Mouse (Mus musculus) hindbrain, postnatal 0 days (tissue): ENCODE measurements around the gene Abcg3. TPM values are rescaled to one million over a fixed set of nuclear protein-coding genes. Genes with fewer than 3 reads are reported as not detected.
"Not testable (repeated sequence)": the region's sequence is repeated elsewhere in the genome, so short reads cannot be mapped to it uniquely, and the experiment has no call there.

Source experiments
- ATAC-seq: fragments of 200-750 bp; cut with Nextera tagmentation; 2 replicates; pipeline ENCODE4 v1.8.0; 2017; ENCODE audit warnings: mild to moderate bottlenecking, moderate TSS enrichment, moderate library complexity
- DNase-seq: peaks from one replicate; pipeline ENCODE4 v3.0.0-alpha.2; 2015; ENCODE audit warnings: low spot score
- H3K27ac ChIP-seq: fragments of 300-500 bp; sonication (generic); 2 replicates; pipeline ENCODE4 v1.5.1; 2014; ENCODE audit warnings: mild to moderate bottlenecking
- H3K27me3 ChIP-seq: fragments of 300-500 bp; sonication (generic); 2 replicates; pipeline ENCODE4 v1.6.1; 2014; ENCODE audit warnings: low read length, mixed read lengths; ENCODE audit not compliant: insufficient read depth
- H3K36me3 ChIP-seq: fragments of 300-500 bp; sonication (generic); 2 replicates; pipeline ENCODE4 v1.6.1; 2014; ENCODE audit warnings: low read length, mixed read lengths; ENCODE audit not compliant: insufficient read depth
- H3K4me1 ChIP-seq: fragments of 300-500 bp; sonication (generic); 2 replicates; pipeline ENCODE4 v1.6.1; 2014; ENCODE audit warnings: antibody characterized with exemption, low read length, mixed read lengths; ENCODE audit not compliant: insufficient read depth
- H3K4me2 ChIP-seq: fragments of 300-500 bp; sonication (generic); 2 replicates; pipeline ENCODE4 v1.6.1; 2014; ENCODE audit warnings: low read depth, mild to moderate bottlenecking, low read length, moderate library complexity, mixed read lengths
- H3K4me3 ChIP-seq: fragments of 300-500 bp; sonication (generic); 2 replicates; pipeline ENCODE4 v1.5.1; 2014; ENCODE audit warnings: low read length
- H3K9ac ChIP-seq: fragments of 300-500 bp; sonication (generic); replicated peaks from 2 replicates; pipeline ENCODE4 v1.6.1; 2014; ENCODE audit warnings: mild to moderate bottlenecking, low read length, moderate library complexity, mixed read lengths
- H3K9me3 ChIP-seq: fragments of 300-500 bp; sonication (generic); 2 replicates; pipeline ENCODE4 v1.6.1; 2016; ENCODE audit warnings: low read length, mixed read lengths
- CTCF ChIP-seq: IDR thresholded peaks from 2 replicates; pipeline ENCODE4 v1.5.1; 2016; ENCODE audit warnings: antibody characterized with exemption, control low read depth, low read depth
- WGBS: fragments of 180-500 bp; shearing (Covaris S2); extraction: QIAGEN DNeasy Blood & Tissue Kit; methylation state at CpG from one replicate; pipeline ENCODE4 v1.1.7; 2014; 5-methylcytosine and 5-hydroxymethylcytosine counted together
- polyA plus RNA-seq: library from polyadenylated mRNA; unstranded; fragments of >200 nt; fragmentation: Nextera tagmentation; extraction: Ambion mirVana; gene quantifications from 2 replicates; pipeline ENCODE4 v1.2.1, GENCODE M21; 2015
- total RNA-seq: library from RNA; depleted of rRNA; stranded (reverse); fragments of >200 nt; gene quantifications from 2 replicates; pipeline ENCODE4 v1.2.3, GENCODE M21; 2014; rRNA removed

Gene Abcg3
- total and polyA plus RNA-seq, 2 experiments from 2014 or later: 0.16 to 0.33 TPM

GRCm38 (mm10) chr5:104979040-104979513 is 3.4 kb downstream of the Abcg3 start:
- DNase-seq (no peak), ATAC-seq (no peak)
- Histone ChIP-seq H3K9ac (no peak overlapping the region), H3K27me3 (no peaks in the 10 kb centered on the region), H3K4me1 (no peaks in the 10 kb centered on the region), H3K4me3 (no peak overlapping the region), H3K27ac (no peak overlapping the region), H3K36me3 (no peaks in the 10 kb centered on the region), H3K9me3 (no peaks in the 10 kb centered on the region), H3K4me2 (no peak overlapping the region)
- no peak for TF ChIP-seq CTCF
- 46% methylated on average over 2 of the region's 2 CpGs for WGBS

- Histone ChIP-seq H3K4me2 (no peak overlapping the region), H3K4me1 (no peaks in the 10 kb centered on the region), H3K9ac (no peak overlapping the region), H3K4me3 (no peak overlapping the region), H3K27ac (no peak overlapping the region), H3K36me3 (no peaks in the 10 kb centered on the region), H3K9me3 (no peaks in the 10 kb centered on the region), H3K27me3 (no peaks in the 10 kb centered on the region)
- no peak for ATAC-seq
- no peak for TF ChIP-seq CTCF
- WGBS: 63% methylated on average over 2 of the region's 2 CpGs
- DNase-seq: no peak
Observed at GRCm38 (mm10) chr5:104958141-104958793, 24.3 kb downstream of the Abcg3 start.

- DNase-seq: no peak
- Histone ChIP-seq H3K36me3 (no peaks in the 10 kb centered on the region), H3K9me3 (no peaks in the 10 kb centered on the region), H3K27ac (no peak overlapping the region), H3K27me3 (no peaks in the 10 kb centered on the region), H3K9ac (no peak overlapping the region), H3K4me1 (no peaks in the 10 kb centered on the region), H3K4me2 (no peak overlapping the region), H3K4me3 (no peak overlapping the region)
- no peak for TF ChIP-seq CTCF
- 86% methylated on average over 3 of the region's 3 CpGs for WGBS
- ATAC-seq: no peak
Observed at GRCm38 (mm10) chr5:104955208-104955607, 27.3 kb downstream of the Abcg3 start.

DNA sequence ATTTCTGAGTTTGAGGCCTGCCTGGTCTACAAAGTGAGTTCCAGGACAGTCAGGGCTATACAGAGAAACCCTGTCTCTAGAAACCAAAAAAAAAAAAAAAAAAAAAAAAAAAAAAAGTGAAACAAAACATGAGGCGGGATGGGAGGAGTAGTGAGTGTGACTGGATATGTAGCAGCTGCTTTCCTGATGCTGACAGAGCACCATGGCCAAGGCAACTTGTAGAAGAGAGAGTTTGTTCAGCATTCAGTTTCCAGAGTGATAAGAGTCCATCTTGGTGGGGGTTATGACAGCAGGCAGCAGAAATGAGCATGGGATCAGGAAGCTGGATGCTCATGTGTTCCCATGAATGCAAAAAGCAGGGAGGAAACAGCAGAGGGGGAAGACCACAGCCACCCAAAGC is 35.6 kb downstream of the Abcg3 start:
- WGBS: 64% methylated on average over 1 of the region's 1 CpGs
- DNase-seq (no peak), ATAC-seq (no peak)
- H3K27ac ChIP-seq: no peak overlapping the region
- no peaks in the 10 kb centered on the region for H3K4me1 ChIP-seq
- TF ChIP-seq CTCF: no peak
- no peak overlapping the region for H3K4me2 ChIP-seq
- no peak overlapping the region for H3K4me3 ChIP-seq
- no peaks in the 10 kb centered on the region for H3K27me3 ChIP-seq
- H3K9ac ChIP-seq: no peak overlapping the region
- H3K9me3 ChIP-seq: no peaks in the 10 kb centered on the region
- no peaks in the 10 kb centered on the region for H3K36me3 ChIP-seq

DNA sequence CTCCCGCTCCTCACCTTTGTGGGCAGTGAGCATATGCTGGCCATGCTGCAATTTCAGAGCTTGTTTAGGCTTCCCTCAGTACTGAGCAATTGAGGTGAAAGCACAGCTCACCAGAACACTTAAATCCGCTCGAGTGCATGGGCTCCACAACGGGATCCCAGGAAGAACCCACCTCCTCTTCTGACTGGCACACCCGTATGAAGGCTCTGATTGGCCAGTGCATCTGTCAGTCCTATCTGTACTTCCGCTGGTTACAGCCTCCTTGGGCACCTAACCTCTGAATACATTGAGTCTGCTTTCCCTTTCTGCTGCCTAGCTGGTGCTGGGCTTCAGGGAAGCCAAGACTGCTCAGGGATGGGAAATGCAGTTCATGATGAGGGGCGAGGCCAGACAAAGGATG is 48.4 kb downstream of the Abcg3 start:
- Histone ChIP-seq H3K36me3 (no peaks in the 10 kb centered on the region), H3K9me3 (no peaks in the 10 kb centered on the region), H3K4me3 (no peak overlapping the region), H3K9ac (no peak overlapping the region), H3K27ac (no peak overlapping the region), H3K4me2 (no peak overlapping the region), H3K4me1 (no peaks in the 10 kb centered on the region), H3K27me3 (no peaks in the 10 kb centered on the region)
- ATAC-seq: no peak
- DNase-seq: no peak
- no peak for TF ChIP-seq CTCF
- WGBS: 86% methylated on average over 7 of the region's 7 CpGs

- not testable (repeated sequence) for H3K4me3 ChIP-seq, H3K27ac ChIP-seq, H3K36me3 ChIP-seq, H3K9me3 ChIP-seq, DNase-seq, H3K4me2 ChIP-seq, H3K9ac ChIP-seq, ATAC-seq, H3K4me1 ChIP-seq, H3K27me3 ChIP-seq
- WGBS: 90% methylated on average over 5 of the region's 5 CpGs
Observed at GRCm38 (mm10) chr5:104906556-104906955, 76.0 kb downstream of the Abcg3 start.

Other genes starting within 250 kb of the Abcg3 start
- gene Zfp951, start 122.6 kb downstream of the Abcg3 start, total RNA-seq: 1.7 TPM in 2 replicates
- gene Zfp951, start 122.6 kb downstream of the Abcg3 start, polyA plus RNA-seq: 3.7 and 4.9 TPM in 2 replicates
- 2.1 and 2.4 TPM in 2 replicates for gene Gbp9, start 156.8 kb upstream of the Abcg3 start, total RNA-seq
- gene Gbp9, start 156.8 kb upstream of the Abcg3 start, polyA plus RNA-seq: 1.7 TPM in 2 replicates
- gene Gbp8, start 156.8 kb upstream of the Abcg3 start, total RNA-seq: 1.3 TPM in 1 of 2 replicates, not detected in the other
- gene Gbp8, start 156.8 kb upstream of the Abcg3 start, polyA plus RNA-seq: 0.33 and 0.40 TPM in 2 replicates
- 1.6 and 1.9 TPM in 2 replicates for gene Gbp4, start 156.9 kb upstream of the Abcg3 start, total RNA-seq
- gene Gbp4, start 156.9 kb upstream of the Abcg3 start, polyA plus RNA-seq: 0.63 and 1.1 TPM in 2 replicates